Mouse (Mus musculus) stomach, embryonic 15.5 days (tissue): ENCODE results near the gene Nlrc5. TPM values are rescaled to one million over a fixed set of nuclear protein-coding genes. Genes with fewer than 3 reads are reported as not detected.
"Not testable (repeated sequence)": the region's sequence is repeated elsewhere in the genome, so short reads cannot be mapped to it uniquely, and the experiment has no call there.

Experiments used
- ATAC-seq: fragments of 200-750 bp; cut with Nextera tagmentation; 2 replicates; pipeline ENCODE4 v1.8.0; 2017; ENCODE audit warnings: low read depth, moderate number of reproducible peaks, moderate TSS enrichment; ENCODE audit not compliant: insufficient read depth, low FRiP score
- H3K27ac ChIP-seq: fragments of 300-500 bp; sonication (generic); 2 replicates; pipeline ENCODE4 v1.5.1; 2015; ENCODE audit warnings: mild to moderate bottlenecking, inconsistent platforms
- H3K27me3 ChIP-seq: fragments of 300-500 bp; sonication (generic); replicated peaks from 2 replicates; pipeline ENCODE4 v1.6.1; 2015; ENCODE audit warnings: inconsistent platforms
- H3K36me3 ChIP-seq: fragments of 300-500 bp; sonication (generic); 2 replicates; pipeline ENCODE4 v1.6.1; 2015; ENCODE audit warnings: inconsistent platforms
- H3K4me1 ChIP-seq: fragments of 300-500 bp; sonication (generic); 2 replicates; pipeline ENCODE4 v1.6.1; 2015; ENCODE audit warnings: inconsistent platforms
- H3K4me2 ChIP-seq: fragments of 300-500 bp; sonication (generic); 2 replicates; pipeline ENCODE4 v1.6.1; 2015; ENCODE audit warnings: mild to moderate bottlenecking, inconsistent platforms
- H3K4me3 ChIP-seq: fragments of 300-500 bp; sonication (generic); replicated peaks from 2 replicates; pipeline ENCODE4 v1.5.1; 2015; ENCODE audit warnings: inconsistent platforms
- H3K9ac ChIP-seq: fragments of 300-500 bp; sonication (generic); 2 replicates; pipeline ENCODE4 v1.6.1; 2015; ENCODE audit warnings: inconsistent platforms
- H3K9me3 ChIP-seq: fragments of 300-500 bp; sonication (generic); 2 replicates; pipeline ENCODE4 v1.6.1; 2016; ENCODE audit warnings: inconsistent platforms
- WGBS: fragments of 180-500 bp; shearing (Covaris S2); methylation state at CpG from one replicate; pipeline ENCODE4 v1.1.7; 2015; 5-methylcytosine and 5-hydroxymethylcytosine counted together
- polyA plus RNA-seq: library from polyadenylated mRNA; unstranded; fragments of >200 nt; fragmentation: Nextera tagmentation; extraction: Ambion mirVana; gene quantifications from 2 replicates; pipeline ENCODE4 v1.2.1, GENCODE M21; 2015

The Nlrc5 gene
- polyA plus RNA-seq, 1 experiment from 2014 or later = 0.51 TPM

GRCm38 (mm10) chr8:94444480-94444879 lies 10.3 kb downstream of the Nlrc5 start:
- Histone ChIP-seq H3K36me3 (no peaks in the 10 kb centered on the region), H3K9ac (no peak overlapping the region), H3K4me3 (no peak overlapping the region), H3K27ac (no peak overlapping the region), H3K4me1 (no peaks in the 10 kb centered on the region), H3K4me2 (no peak overlapping the region), H3K27me3 (no peaks in the 10 kb centered on the region), H3K9me3 (no peaks in the 10 kb centered on the region)
- no peak for ATAC-seq
- WGBS = 65% methylated on average over 2 of the region's 2 CpGs

- Histone ChIP-seq H3K4me3 (no peak overlapping the region), H3K4me2 (no peak overlapping the region), H3K27ac (no peak overlapping the region), H3K36me3 (no peaks in the 10 kb centered on the region), H3K9ac (no peak overlapping the region), H3K27me3 (no peaks in the 10 kb centered on the region), H3K9me3 (no peaks in the 10 kb centered on the region), H3K4me1 (no peaks in the 10 kb centered on the region)
- WGBS = 82% methylated on average over 3 of the region's 3 CpGs
- ATAC-seq = no peak
Observed at GRCm38 (mm10) chr8:94447142-94447541, 13.0 kb downstream of the Nlrc5 start.

GRCm38 (mm10) chr8:94447583-94448324 lies 13.6 kb downstream of the Nlrc5 start:
- Histone ChIP-seq H3K36me3 (no peaks in the 10 kb centered on the region), H3K4me3 (no peak overlapping the region), H3K27me3 (no peaks in the 10 kb centered on the region), H3K9me3 (no peaks in the 10 kb centered on the region), H3K4me1 (no peaks in the 10 kb centered on the region), H3K27ac (no peak overlapping the region), H3K4me2 (no peak overlapping the region), H3K9ac (no peak overlapping the region)
- 79% methylated on average over 7 of the region's 7 CpGs for WGBS
- ATAC-seq = no peak

- H3K27me3 ChIP-seq, H3K4me3 ChIP-seq, H3K4me1 ChIP-seq, H3K9ac ChIP-seq, H3K9me3 ChIP-seq, ATAC-seq, H3K27ac ChIP-seq, H3K4me2 ChIP-seq, H3K36me3 ChIP-seq: not testable (repeated sequence)
- 86% methylated on average over 15 of the region's 15 CpGs for WGBS
Observed at GRCm38 (mm10) chr8:94452991-94453390, 18.8 kb downstream of the Nlrc5 start.

- no peaks in the 10 kb centered on the region for H3K9me3 ChIP-seq
- WGBS = 76% methylated on average over 6 of the region's 6 CpGs
- no peaks in the 10 kb centered on the region for H3K4me1 ChIP-seq
- no peak overlapping the region for H3K4me3 ChIP-seq
- no peaks in the 10 kb centered on the region for H3K27me3 ChIP-seq
- H3K9ac ChIP-seq = no peak overlapping the region
- no peak overlapping the region for H3K27ac ChIP-seq
- H3K4me2 ChIP-seq = no peak overlapping the region
- H3K36me3 ChIP-seq = no peaks in the 10 kb centered on the region
- ATAC-seq = no peak
Observed at GRCm38 (mm10) chr8:94453868-94454488, 19.8 kb downstream of the Nlrc5 start.

- Histone ChIP-seq H3K9ac (no peak overlapping the region), H3K27me3 (no peaks in the 10 kb centered on the region), H3K4me2 (no peak overlapping the region), H3K4me1 (no peaks in the 10 kb centered on the region), H3K9me3 (no peaks in the 10 kb centered on the region), H3K36me3 (no peaks in the 10 kb centered on the region), H3K27ac (no peak overlapping the region), H3K4me3 (no peak overlapping the region)
- WGBS = 62% methylated on average over 5 of the region's 5 CpGs
- no peak for ATAC-seq
Observed at GRCm38 (mm10) chr8:94454905-94455304, 20.7 kb downstream of the Nlrc5 start.

- Histone ChIP-seq H3K9ac (no peak overlapping the region), H3K4me2 (no peak overlapping the region), H3K27me3 (no peaks in the 10 kb centered on the region), H3K4me3 (no peak overlapping the region), H3K36me3 (no peaks in the 10 kb centered on the region), H3K4me1 (no peaks in the 10 kb centered on the region), H3K27ac (no peak overlapping the region), H3K9me3 (no peaks in the 10 kb centered on the region)
- ATAC-seq = no peak
- WGBS = 60% methylated on average over 5 of the region's 5 CpGs
Observed at GRCm38 (mm10) chr8:94456071-94456470, 21.9 kb downstream of the Nlrc5 start.

GRCm38 (mm10) chr8:94458567-94458966 lies 24.4 kb downstream of the Nlrc5 start:
- Histone ChIP-seq H3K9ac (no peak overlapping the region), H3K4me3 (no peak overlapping the region), H3K27me3 (no peaks in the 10 kb centered on the region), H3K4me1 (no peaks in the 10 kb centered on the region), H3K36me3 (no peaks in the 10 kb centered on the region), H3K9me3 (no peaks in the 10 kb centered on the region), H3K27ac (no peak overlapping the region), H3K4me2 (no peak overlapping the region)
- WGBS = 51% methylated on average over 2 of the region's 2 CpGs
- ATAC-seq = no peak

GRCm38 (mm10) chr8:94469656-94470055 lies 35.5 kb downstream of the Nlrc5 start:
- no peaks in the 10 kb centered on the region for H3K9me3 ChIP-seq
- 76% methylated on average over 5 of the region's 5 CpGs for WGBS
- ATAC-seq = no peak
- H3K4me2 ChIP-seq = no peak overlapping the region
- no peaks in the 10 kb centered on the region for H3K36me3 ChIP-seq
- no peak overlapping the region for H3K4me3 ChIP-seq
- no peaks in the 10 kb centered on the region for H3K4me1 ChIP-seq
- H3K9ac ChIP-seq = no peak overlapping the region
- no peaks in the 10 kb centered on the region for H3K27me3 ChIP-seq
- no peak overlapping the region for H3K27ac ChIP-seq

- no peak for ATAC-seq
- Histone ChIP-seq H3K4me3 (no peak overlapping the region), H3K36me3 (no peaks in the 10 kb centered on the region), H3K27me3 (no peaks in the 10 kb centered on the region), H3K9me3 (no peaks in the 10 kb centered on the region), H3K9ac (no peak overlapping the region), H3K4me2 (no peak overlapping the region), H3K27ac (no peak overlapping the region), H3K4me1 (no peaks in the 10 kb centered on the region)
- WGBS = 68% methylated on average over 2 of the region's 2 CpGs
Observed at GRCm38 (mm10) chr8:94470794-94471193, 36.6 kb downstream of the Nlrc5 start.

- no peaks in the 10 kb centered on the region for H3K36me3 ChIP-seq
- no peak overlapping the region for H3K4me2 ChIP-seq
- ATAC-seq = no peak
- H3K27ac ChIP-seq = no peak overlapping the region
- H3K9me3 ChIP-seq = no peaks in the 10 kb centered on the region
- H3K4me3 ChIP-seq = no peak overlapping the region
- 80% methylated on average over 1 of the region's 1 CpGs for WGBS
- H3K9ac ChIP-seq = no peak overlapping the region
- no peaks in the 10 kb centered on the region for H3K27me3 ChIP-seq
- no peaks in the 10 kb centered on the region for H3K4me1 ChIP-seq
Observed at GRCm38 (mm10) chr8:94471281-94471680, 37.1 kb downstream of the Nlrc5 start.

GRCm38 (mm10) chr8:94472741-94473140 lies 38.6 kb downstream of the Nlrc5 start:
- Histone ChIP-seq H3K9ac (no peak overlapping the region), H3K9me3 (no peaks in the 10 kb centered on the region), H3K27me3 (no peaks in the 10 kb centered on the region), H3K36me3 (no peaks in the 10 kb centered on the region), H3K4me2 (no peak overlapping the region), H3K4me1 (no peaks in the 10 kb centered on the region), H3K27ac (no peak overlapping the region), H3K4me3 (no peak overlapping the region)
- ATAC-seq = no peak
- WGBS = 79% methylated on average over 8 of the region's 8 CpGs
